Mouse (Mus musculus) ES-E14 (cell line): ENCODE measurements around the gene Gm20403. TPM values are rescaled to one million over a fixed set of nuclear protein-coding genes. Genes with fewer than 3 reads are reported as not detected.

ENCODE experiments used
- DNase-seq: peaks from one replicate; pipeline ENCODE4 v3.0.0-alpha.2; 2013; ENCODE audit warnings: low read depth, low spot score
- H3K27ac ChIP-seq: 2 replicates; pipeline ENCODE4 v1.5.1; 2012; ENCODE audit warnings: low read depth, mild to moderate bottlenecking, low read length, moderate library complexity, mixed read lengths; ENCODE audit not compliant: poor library complexity, insufficient read depth, severe bottlenecking
- H3K36me3 ChIP-seq: 2 replicates; pipeline ENCODE4 v1.6.1; 2012; ENCODE audit warnings: mild to moderate bottlenecking, low read length, moderate library complexity, mixed read lengths; ENCODE audit not compliant: control insufficient read depth, poor library complexity, insufficient read depth, severe bottlenecking
- H3K4me1 ChIP-seq, 2 experiments: fragments of 150-350 bp in 1 of 2; sonication (generic) in 1 of 2; 2 replicates each; pipeline ENCODE4 v1.6.1; 2012; ENCODE audit warnings: low read length in 2 of 2, mild to moderate bottlenecking in 1 of 2, mixed read lengths in 1 of 2; ENCODE audit not compliant: control insufficient read depth in 2 of 2, insufficient read depth in 2 of 2, poor library complexity in 1 of 2
- H3K4me3 ChIP-seq, 2 experiments: fragments of 150-350 bp in 1 of 2; sonication (generic) in 1 of 2; 2 replicates each; pipeline ENCODE4 v1.5.1; 2012; ENCODE audit warnings: low read length in 2 of 2, low read depth in 1 of 2, mild to moderate bottlenecking in 1 of 2, mixed read lengths in 1 of 2; ENCODE audit not compliant: insufficient read depth in 1 of 2, poor library complexity in 1 of 2, severe bottlenecking in 1 of 2
- H3K9ac ChIP-seq: 2 replicates; pipeline ENCODE4 v1.6.1; 2012; ENCODE audit warnings: low read depth, mild to moderate bottlenecking, low read length, mixed read lengths; ENCODE audit not compliant: poor library complexity, insufficient read depth, severe bottlenecking
- H3K9me3 ChIP-seq: fragments of 150-350 bp; sonication (generic); 2 replicates; pipeline ENCODE4 v1.6.1; 2012; ENCODE audit warnings: low read depth, mild to moderate bottlenecking, low read length; ENCODE audit not compliant: control insufficient read depth, insufficient read depth
- CHD2 ChIP-seq: IDR thresholded peaks from 2 replicates; pipeline ENCODE4 v1.6.1; 2014; ENCODE audit warnings: mild to moderate bottlenecking, low read depth, low read length, inconsistent platforms
- HCFC1 ChIP-seq: IDR thresholded peaks from 2 replicates; pipeline ENCODE4 v1.6.1; 2012; ENCODE audit warnings: low read length, inconsistent platforms, borderline replicate concordance; ENCODE audit not compliant: insufficient read depth
- MAFK ChIP-seq: IDR thresholded peaks from 2 replicates; pipeline ENCODE4 v1.6.1; 2014; ENCODE audit warnings: mild to moderate bottlenecking, low read depth, low read length, inconsistent platforms; ENCODE audit not compliant: insufficient read depth
- ZC3H11A ChIP-seq: IDR thresholded peaks from 2 replicates; pipeline ENCODE4 v1.6.1; 2012; ENCODE audit warnings: low read depth, mild to moderate bottlenecking, inconsistent platforms, low read length, borderline replicate concordance
- ZNF384 ChIP-seq: IDR thresholded peaks from 2 replicates; pipeline ENCODE4 v1.6.1; 2012; ENCODE audit warnings: low read depth, low read length, inconsistent platforms
- in situ Hi-C, 2 experiments: fragments of 600-800 bp; cut with MboI; formaldehyde crosslinking; loops; one replicate each; pipeline ENCODE4 v1.15.1; 2025; ENCODE audit warnings: low sequenced_read_pairs in 2 of 2, inconsistent platforms in 1 of 2; ENCODE audit not compliant: unreplicated experiment in 2 of 2
- total RNA-seq: library from RNA; depleted of rRNA; stranded (reverse); fragments of 300-350 nt; gene quantifications from 2 replicates; pipeline ENCODE4 v1.2.3, GENCODE M21; 2012

The Gm20403 gene
- total RNA-seq, 1 experiment = not detected

- TF ChIP-seq ZC3H11A (no peak), ZNF384 (no peak), HCFC1 (no peak), MAFK (no peak), CHD2 (no peak)
- Histone ChIP-seq H3K27ac (no peak overlapping the region), H3K4me3 (no peak overlapping the region), H3K4me1 (peaks cover 3 to 5% of the 10 kb centered on the region in 2 experiments; a peak in 1 of 4 replicates), H3K36me3 (0 out of 2 replicates have a peak, but pooled peaks cover 1% of the 10 kb centered on the region), H3K9me3 (no peaks in the 10 kb centered on the region), H3K9ac (no peak overlapping the region)
- in situ Hi-C loops = no loop called here
- DNase-seq = no peak
These were observed 5.4 kb downstream of the Gm20403 start for GRCm38 (mm10) chr12:54980939-54981338.

- no peak for DNase-seq
- H3K36me3 ChIP-seq = 0 out of 2 replicates have a peak, but pooled peaks cover 1% of the 10 kb centered on the region
- peaks cover 3 to 5% of the 10 kb centered on the region in 2 experiments; a peak in 1 of 4 replicates for H3K4me1 ChIP-seq
- no peak overlapping the region for H3K27ac ChIP-seq
- in situ Hi-C loops = no loop called here
- no peak for TF ChIP-seq ZC3H11A
- no peak for TF ChIP-seq HCFC1
- TF ChIP-seq MAFK = no peak
- TF ChIP-seq CHD2 = no peak
- no peak for TF ChIP-seq ZNF384
- no peaks in the 10 kb centered on the region for H3K9me3 ChIP-seq
- H3K4me3 ChIP-seq = no peak overlapping the region
- no peak overlapping the region for H3K9ac ChIP-seq
These were observed 5.8 kb downstream of the Gm20403 start for GRCm38 (mm10) chr12:54980532-54980931.

- Histone ChIP-seq H3K4me1 (no peaks in the 10 kb centered on the region), H3K27ac (no peak overlapping the region), H3K9me3 (no peaks in the 10 kb centered on the region), H3K4me3 (no peak overlapping the region), H3K9ac (no peak overlapping the region), H3K36me3 (no peaks in the 10 kb centered on the region; the same call in 1 of the 2 replicates)
- TF ChIP-seq ZC3H11A (no peak), CHD2 (no peak), ZNF384 (no peak), HCFC1 (no peak), MAFK (no peak)
- in situ Hi-C loops = no loop called here
- DNase-seq = no peak
These were observed 17.3 kb downstream of the Gm20403 start for GRCm38 (mm10) chr12:54969033-54969432.

DNA sequence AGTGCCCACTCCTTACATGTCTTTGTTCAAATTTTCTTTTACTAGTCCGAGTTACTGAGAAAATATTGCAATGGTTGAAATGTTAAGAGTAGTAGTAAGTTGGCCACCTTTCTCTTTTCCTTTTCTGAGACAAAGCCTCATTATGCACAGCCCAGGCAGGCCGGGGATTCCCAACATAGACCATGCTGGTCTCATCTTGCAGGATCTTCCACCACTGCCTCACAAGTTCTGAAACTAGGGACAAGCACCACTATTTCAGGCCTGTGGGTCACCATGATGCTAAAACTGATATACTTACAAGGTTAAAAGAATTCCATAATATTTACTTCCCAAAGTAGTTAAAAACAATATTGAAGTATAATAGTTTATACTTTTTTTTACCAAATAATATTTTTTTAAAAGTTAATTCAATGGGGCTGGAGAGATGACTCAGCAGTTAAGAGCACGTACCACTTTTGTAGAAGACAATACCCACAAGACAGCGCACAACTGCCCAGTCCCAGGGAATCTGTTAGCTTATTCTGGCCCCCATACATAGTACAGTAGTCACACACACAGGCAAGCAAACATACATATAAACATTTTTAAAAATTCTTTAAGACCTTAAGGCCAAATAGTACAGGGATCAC, 20.7 kb downstream of the Gm20403 start:
- no peak overlapping the region for H3K9ac ChIP-seq
- in situ Hi-C loops = no loop called here
- H3K4me1 ChIP-seq = no peaks in the 10 kb centered on the region
- H3K4me3 ChIP-seq = no peak overlapping the region
- peaks cover 2% of the 10 kb centered on the region; the same call in 1 of the 2 replicates for H3K36me3 ChIP-seq
- TF ChIP-seq MAFK = no peak
- TF ChIP-seq HCFC1 = no peak
- TF ChIP-seq ZC3H11A = no peak
- TF ChIP-seq CHD2 = no peak
- TF ChIP-seq ZNF384 = no peak
- H3K27ac ChIP-seq = no peak overlapping the region
- DNase-seq = no peak
- no peaks in the 10 kb centered on the region for H3K9me3 ChIP-seq

- TF ChIP-seq ZNF384 = no peak
- no peak for TF ChIP-seq ZC3H11A
- TF ChIP-seq HCFC1 = no peak
- no peak for TF ChIP-seq MAFK
- TF ChIP-seq CHD2 = no peak
- no peak for DNase-seq
- H3K9ac ChIP-seq = no peak overlapping the region
- H3K4me3 ChIP-seq = no peak overlapping the region
- in situ Hi-C loops = no loop called here
- H3K4me1 ChIP-seq = no peaks in the 10 kb centered on the region
- H3K36me3 ChIP-seq = 0 out of 2 replicates have a peak, but pooled peaks cover 2% of the 10 kb centered on the region
- no peak overlapping the region for H3K27ac ChIP-seq
- no peaks in the 10 kb centered on the region for H3K9me3 ChIP-seq
These were observed 26.8 kb downstream of the Gm20403 start for GRCm38 (mm10) chr12:54959569-54959968.
